Mouse (Mus musculus) heart, embryonic 14.5 days (tissue): ENCODE data around the gene Gucy2f. TPM values are rescaled to one million over a fixed set of nuclear protein-coding genes. Genes with fewer than 3 reads are reported as not detected.
A peak's percentile ranks its signal among the peaks of the same experiment; 100 is the strongest.
"Not testable (repeated sequence)": the region's sequence is repeated elsewhere in the genome, so short reads cannot be mapped to it uniquely, and the experiment has no call there.

Experiments
- ATAC-seq: fragments of 200-750 bp; cut with Nextera tagmentation; 2 replicates; pipeline ENCODE4 v1.8.0; 2017; ENCODE audit warnings: low read depth, moderate TSS enrichment; ENCODE audit not compliant: insufficient number of reproducible peaks, insufficient read depth, low FRiP score
- H3K27ac ChIP-seq, 2 experiments: fragments of 200-500 bp in 1 of 2; fragments of 300-500 bp in 1 of 2; sonication (generic) in 1 of 2; replicated peaks in 1 of 2; 2 replicates each; pipeline ENCODE4 v1.5.1; 2012 to 2014; ENCODE audit warnings: low read depth in 2 of 2, low read length in 2 of 2, control low read depth in 1 of 2, mild to moderate bottlenecking in 1 of 2, mixed read lengths in 1 of 2; ENCODE audit not compliant: control insufficient read depth in 1 of 2, insufficient read depth in 1 of 2
- H3K27me3 ChIP-seq: fragments of 300-500 bp; sonication (generic); 2 replicates; pipeline ENCODE4 v1.6.1; 2014; ENCODE audit warnings: mild to moderate bottlenecking, low read length, control low read depth; ENCODE audit not compliant: control insufficient read depth, insufficient read depth
- H3K36me3 ChIP-seq: fragments of 300-500 bp; sonication (generic); 2 replicates; pipeline ENCODE4 v1.6.1; 2014; ENCODE audit warnings: mild to moderate bottlenecking, control low read depth, low read length, mixed read lengths; ENCODE audit not compliant: control insufficient read depth, insufficient read depth
- H3K4me1 ChIP-seq, 2 experiments: fragments of 200-500 bp in 1 of 2; fragments of 300-500 bp in 1 of 2; sonication (generic) in 1 of 2; 2 replicates each; pipeline ENCODE4 v1.6.1; 2012 to 2014; ENCODE audit warnings: low read length in 2 of 2, control low read depth in 1 of 2, mixed read lengths in 1 of 2; ENCODE audit not compliant: control insufficient read depth in 2 of 2, insufficient read depth in 2 of 2
- H3K4me2 ChIP-seq: fragments of 300-500 bp; sonication (generic); 2 replicates; pipeline ENCODE4 v1.6.1; 2014; ENCODE audit warnings: mild to moderate bottlenecking, low read length
- H3K4me3 ChIP-seq, 2 experiments: fragments of 200-500 bp in 1 of 2; fragments of 300-500 bp in 1 of 2; sonication (generic) in 1 of 2; 2 replicates each; pipeline ENCODE4 v1.5.1; 2012 to 2014; ENCODE audit warnings: low read length in 2 of 2, mild to moderate bottlenecking in 2 of 2, control low read depth in 1 of 2, low read depth in 1 of 2, moderate library complexity in 1 of 2; ENCODE audit not compliant: control insufficient read depth in 1 of 2, insufficient read depth in 1 of 2
- H3K9ac ChIP-seq: fragments of 300-500 bp; sonication (generic); 2 replicates; pipeline ENCODE4 v1.6.1; 2014; ENCODE audit warnings: mild to moderate bottlenecking, low read length
- H3K9me3 ChIP-seq: fragments of 300-500 bp; sonication (generic); 2 replicates; pipeline ENCODE4 v1.6.1; 2016; ENCODE audit warnings: low read length, control low read depth; ENCODE audit not compliant: control insufficient read depth
- WGBS: fragments of 180-500 bp; shearing (Covaris S2); extraction: QIAGEN DNeasy Blood & Tissue Kit; methylation state at CpG from one replicate; pipeline ENCODE4 v1.1.7; 2014; 5-methylcytosine and 5-hydroxymethylcytosine counted together
- polyA plus RNA-seq: library from polyadenylated mRNA; unstranded; fragments of >200 nt; fragmentation: Nextera tagmentation; extraction: Ambion mirVana; gene quantifications from 2 replicates; pipeline ENCODE4 v1.2.1, GENCODE M21; 2014

Gucy2f gene
- not detected in 2 replicates for polyA plus RNA-seq

DNA sequence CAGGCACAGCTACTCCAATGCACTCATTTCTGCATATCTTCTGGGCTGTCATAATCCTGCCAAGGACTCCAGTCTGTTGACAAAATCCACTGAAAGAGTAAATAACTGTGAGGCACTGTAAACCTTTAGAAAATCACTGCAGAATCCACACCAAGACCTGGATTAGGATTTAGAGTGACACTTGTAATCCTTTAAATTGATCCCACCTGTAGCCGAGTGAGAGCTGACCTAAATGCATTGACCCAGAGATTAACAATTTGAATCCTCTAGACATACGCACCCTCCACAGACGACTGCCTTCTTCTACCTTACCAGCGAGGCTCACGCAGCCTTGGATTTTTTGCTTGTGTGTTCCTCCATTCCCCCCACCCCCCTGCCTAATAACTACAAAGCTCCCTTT lies at the start of gene Gucy2f:
Gucy2f (minus strand) TSS at position 101 of the 400 bp plus-strand sequence.
- H3K27ac ChIP-seq, result no peak within 1 kb of the TSS
- no peak within 1 kb of the TSS for H3K4me2 ChIP-seq
- no peaks in the 10 kb centered on the region for H3K27me3 ChIP-seq
- no peak for ATAC-seq
- H3K4me3 ChIP-seq, result no peak within 1 kb of the TSS
- no peaks in the 10 kb centered on the region for H3K36me3 ChIP-seq
- 43% methylated on average over 5 of the region's 5 CpGs for WGBS
- H3K4me1 ChIP-seq, result no peaks in the 10 kb centered on the region
- no peaks in the 10 kb centered on the region for H3K9me3 ChIP-seq
- H3K9ac ChIP-seq, result no peak within 1 kb of the TSS

- H3K4me1 ChIP-seq, result no peaks in the 10 kb centered on the region
- H3K36me3 ChIP-seq, result no peaks in the 10 kb centered on the region
- H3K27ac ChIP-seq, result no peak overlapping the region
- no peak for ATAC-seq
- WGBS, result 74% methylated on average over 5 of the region's 5 CpGs
- no peaks in the 10 kb centered on the region for H3K9me3 ChIP-seq
- H3K4me2 ChIP-seq, result no peak overlapping the region
- H3K27me3 ChIP-seq, result no peaks in the 10 kb centered on the region
- no peak overlapping the region for H3K4me3 ChIP-seq
- H3K9ac ChIP-seq, result no peak overlapping the region
Observed at GRCm38 (mm10) chrX:142245682-142246327, 49.1 kb upstream of the Gucy2f start.

DNA sequence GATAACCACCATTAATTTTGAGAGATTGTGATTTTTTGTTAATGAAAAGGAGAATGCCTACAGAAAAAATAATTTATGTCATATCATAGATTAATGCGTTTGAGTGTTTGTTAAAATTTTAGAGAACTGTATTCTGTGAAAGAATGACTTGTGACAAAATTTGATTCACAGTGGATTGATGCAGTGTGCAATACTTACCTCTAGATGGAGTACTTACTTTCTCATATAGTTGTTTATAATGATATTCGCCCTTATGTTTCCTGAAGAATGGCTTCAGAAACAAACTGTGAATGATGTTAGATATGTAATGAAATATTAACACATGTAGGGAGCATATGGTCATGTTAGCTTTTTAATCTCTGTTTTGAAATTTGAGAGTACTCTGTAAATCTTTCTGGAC lies 40.4 kb upstream of the Gucy2f start:
- no peak overlapping the region for H3K4me3 ChIP-seq
- H3K9me3 ChIP-seq, result no peaks in the 10 kb centered on the region
- WGBS, result 40% methylated on average over 2 of the region's 2 CpGs
- ATAC-seq, result no peak
- no peak overlapping the region for H3K27ac ChIP-seq
- H3K27me3 ChIP-seq, result no peaks in the 10 kb centered on the region
- no peaks in the 10 kb centered on the region for H3K4me1 ChIP-seq
- H3K4me2 ChIP-seq, result no peak overlapping the region
- H3K36me3 ChIP-seq, result no peaks in the 10 kb centered on the region
- no peak overlapping the region for H3K9ac ChIP-seq

DNA sequence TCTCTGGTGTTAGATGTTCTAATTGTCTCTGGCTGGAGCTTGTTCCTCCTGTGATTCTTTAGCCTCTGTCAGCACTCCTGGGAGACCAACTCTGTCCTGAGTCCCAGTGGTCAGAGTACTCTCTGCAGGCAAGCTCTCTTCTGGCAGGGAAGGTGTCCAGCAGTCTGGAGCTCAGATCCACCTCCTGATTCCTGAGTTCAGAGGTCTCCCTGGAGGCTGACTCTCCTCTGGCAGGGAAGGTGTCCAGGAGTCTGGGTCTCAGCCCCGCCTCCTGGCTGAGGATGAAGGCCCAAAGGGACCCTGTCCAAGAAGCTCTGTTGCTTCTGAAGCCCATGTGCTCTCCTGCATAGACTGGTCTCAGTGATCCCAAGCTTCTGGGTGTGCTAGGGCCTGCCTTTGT lies 39.4 kb upstream of the Gucy2f start:
- not testable (repeated sequence) for ATAC-seq, H3K27ac ChIP-seq, H3K9me3 ChIP-seq, H3K27me3 ChIP-seq, H3K4me3 ChIP-seq, H3K4me2 ChIP-seq, H3K4me1 ChIP-seq, H3K9ac ChIP-seq, H3K36me3 ChIP-seq
- 89% methylated on average over 1 of the region's 1 CpGs for WGBS

- H3K9me3 ChIP-seq, result no peaks in the 10 kb centered on the region
- WGBS, result 44% methylated on average over 7 of the region's 7 CpGs
- H3K36me3 ChIP-seq, result no peaks in the 10 kb centered on the region
- H3K4me2 ChIP-seq, result peak overlapping the region; percentile 55
- no peaks in the 10 kb centered on the region for H3K4me1 ChIP-seq
- H3K27me3 ChIP-seq, result no peaks in the 10 kb centered on the region
- H3K9ac ChIP-seq, result no peak overlapping the region
- H3K4me3 ChIP-seq, result peak overlapping the region in 1 of 2 experiments; percentile 51; a peak in 2 of 4 replicates
- no peak for ATAC-seq
- no peak overlapping the region for H3K27ac ChIP-seq
Observed at GRCm38 (mm10) chrX:142228769-142229158, 32.0 kb upstream of the Gucy2f start.

DNA sequence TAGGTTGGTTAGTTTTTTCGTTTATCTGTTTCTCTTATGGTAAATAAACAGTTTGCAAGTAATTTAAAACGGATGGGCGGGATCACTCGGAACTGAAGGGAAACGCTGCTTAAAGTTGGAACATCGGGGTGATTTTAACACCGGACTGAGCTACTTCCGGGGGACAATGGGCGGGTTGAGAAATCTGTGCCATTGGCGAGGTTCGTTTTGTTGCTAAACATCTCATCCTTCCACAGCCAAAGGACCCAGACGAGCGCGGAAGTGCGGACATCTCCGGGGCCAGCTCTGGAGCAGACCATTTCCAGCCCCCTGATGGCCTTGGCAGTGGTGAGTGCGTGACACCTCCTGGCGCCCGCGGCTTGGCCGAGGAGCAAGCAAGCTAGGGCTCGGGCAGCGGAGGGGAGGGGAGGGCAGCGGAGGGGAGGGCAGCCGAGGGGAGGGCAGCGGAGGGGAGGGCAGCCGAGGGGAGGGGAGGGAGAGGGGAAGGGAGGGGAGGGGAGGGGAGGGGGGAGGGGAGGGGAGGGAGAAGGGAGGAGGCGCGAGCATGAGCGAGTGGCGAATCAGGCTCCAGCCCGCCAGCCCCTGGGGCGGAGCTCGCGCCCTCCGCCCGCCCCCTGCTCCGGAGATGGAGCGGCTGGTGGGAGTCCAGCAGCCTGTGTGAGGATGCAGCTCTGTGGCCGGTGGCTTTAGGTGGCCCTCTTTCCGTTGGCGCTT lies 31.5 kb upstream of the Gucy2f start:
- peak overlapping the region; percentile 63 for H3K4me2 ChIP-seq
- no peaks in the 10 kb centered on the region for H3K36me3 ChIP-seq
- peak overlapping the region; percentile 82 to 95 for H3K27ac ChIP-seq
- H3K9ac ChIP-seq, result peak overlapping the region; percentile 62
- H3K27me3 ChIP-seq, result no peaks in the 10 kb centered on the region
- H3K9me3 ChIP-seq, result no peaks in the 10 kb centered on the region
- 20% methylated on average over 31 of the region's 42 CpGs for WGBS
- peak overlapping the region; percentile 51 to 80 for H3K4me3 ChIP-seq
- peak; percentile 78 for ATAC-seq
- H3K4me1 ChIP-seq, result no peaks in the 10 kb centered on the region

DNA sequence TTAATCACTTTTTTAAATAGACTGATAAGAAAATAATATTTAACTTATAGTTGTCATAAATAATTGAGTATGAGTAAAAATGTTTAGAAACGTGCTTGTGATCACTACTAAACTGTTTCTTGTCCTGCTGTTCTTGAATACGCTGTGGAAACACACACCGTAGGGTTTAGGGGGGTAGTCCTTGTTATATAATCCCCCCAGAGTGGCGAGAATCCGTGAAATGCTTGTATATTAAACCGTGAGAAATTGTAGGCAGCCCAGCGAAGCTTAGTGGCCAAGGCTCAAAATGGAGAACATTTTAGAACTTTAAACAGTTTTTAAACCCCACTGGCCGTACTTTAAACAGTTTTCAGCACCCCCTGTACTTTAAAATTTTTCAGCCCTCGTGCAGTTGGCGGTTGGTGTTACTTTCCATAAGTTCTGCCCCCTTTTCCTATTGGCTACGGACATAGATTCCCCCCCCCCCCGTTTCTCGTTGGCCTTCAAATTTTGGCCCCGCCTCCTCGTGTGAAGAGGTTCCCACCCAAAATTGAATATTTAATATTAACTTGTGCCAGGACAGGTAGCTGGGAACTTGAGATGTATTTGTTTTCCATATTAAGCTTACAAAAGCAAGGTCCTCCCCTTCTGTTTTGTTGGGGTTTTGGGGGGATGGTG lies 30.8 kb upstream of the Gucy2f start:
- no peak for ATAC-seq
- H3K27me3 ChIP-seq, result no peaks in the 10 kb centered on the region
- peak overlapping the region; percentile 62 for H3K9ac ChIP-seq

More for the DNA sequence above, 30.8 kb upstream of the Gucy2f start:
- Histone ChIP-seq H3K4me1 (no peaks in the 10 kb centered on the region), H3K9me3 (no peaks in the 10 kb centered on the region), H3K27ac (peak overlapping the region; percentile 82 to 95), H3K4me3 (peak overlapping the region; percentile 51 to 80; a peak in 3 of 4 replicates), H3K36me3 (no peaks in the 10 kb centered on the region), H3K4me2 (peak overlapping the region; percentile 63)
- 24% methylated on average over 15 of the region's 15 CpGs for WGBS
